Mouse (Mus musculus) erythroblast, embryonic 14.5 days (primary cell): ENCODE data around the gene Pla2g4c.

Experiments used
- GATA1 ChIP-seq: IDR thresholded peaks from 2 replicates; pipeline ENCODE4 v1.6.1; 2012; ENCODE audit warnings: low read length, inconsistent platforms, mixed read lengths
- TAL1 ChIP-seq: IDR thresholded peaks from 3 replicates; pipeline ENCODE4 v1.6.1; 2012; ENCODE audit warnings: low read length, inconsistent platforms, mixed read lengths

GRCm38 (mm10) chr7:13301643-13302042 lies 22.8 kb upstream of the Pla2g4c start:
- TF ChIP-seq GATA1 (no peak), TAL1 (no peak)
